Mouse (Mus musculus) left cerebral cortex, postnatal 25 days (tissue): ENCODE measurements around the gene Ms4a6d. TPM values are rescaled to one million over a fixed set of nuclear protein-coding genes. Genes with fewer than 3 reads are reported as not detected.

Experiments
- DNase-seq, 2 experiments: peaks; one replicate each; pipeline ENCODE4 v3.0.0; 2022; ENCODE audit warnings: low spot score in 2 of 2, mixed read lengths in 1 of 2
- intact Hi-C: fragments of 180-260 bp; cut with DNase I; formaldehyde crosslinking; loops from one replicate; pipeline ENCODE4 v1.15.1; 2025
- total RNA-seq, 2 experiments: library from RNA; stranded (reverse); gene quantifications; 2 replicates each; pipeline ENCODE4 v1.2.3; 2021

The Ms4a6d gene
- total RNA-seq = 1 to 10 TPM; 1.2 to 1.8 TPM

DNA sequence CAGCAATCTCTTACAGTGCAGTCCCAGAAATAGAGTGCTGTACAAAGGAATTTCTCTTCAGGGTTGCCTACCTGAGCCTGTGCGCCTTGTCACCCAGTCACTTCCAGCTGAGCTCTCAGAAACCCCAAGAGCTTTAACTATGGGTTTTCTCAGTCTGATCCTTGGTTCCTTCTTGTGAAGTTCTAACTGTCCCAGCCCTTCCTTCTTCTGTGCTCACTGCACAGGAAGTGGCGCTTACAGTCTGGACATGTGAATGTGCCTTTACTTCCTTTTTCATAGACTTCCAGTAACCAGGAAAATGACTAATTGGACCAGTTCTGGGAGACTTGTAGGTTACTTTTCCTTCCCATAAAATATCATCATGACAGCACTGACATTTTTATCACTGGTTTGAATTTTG lies at the start of gene Ms4a6d:
Gene Ms4a6d (minus strand): TSS at position 247 of the 400 bp plus-strand sequence.
- no peak for DNase-seq
- intact Hi-C loops = loop anchor here (5.0 kb wide), 1 partner anchor 252 kb away; no protein-coding TSS in a partner anchor

GRCm38 (mm10) chr19:11649564-11649963 lies 44.9 kb upstream of the Ms4a6d start:
- intact Hi-C loops = no loop called here
- no peak for DNase-seq

GRCm38 (mm10) chr19:11646166-11646565 lies 41.5 kb upstream of the Ms4a6d start:
- no peak for DNase-seq
- intact Hi-C loops = no loop called here

DNA sequence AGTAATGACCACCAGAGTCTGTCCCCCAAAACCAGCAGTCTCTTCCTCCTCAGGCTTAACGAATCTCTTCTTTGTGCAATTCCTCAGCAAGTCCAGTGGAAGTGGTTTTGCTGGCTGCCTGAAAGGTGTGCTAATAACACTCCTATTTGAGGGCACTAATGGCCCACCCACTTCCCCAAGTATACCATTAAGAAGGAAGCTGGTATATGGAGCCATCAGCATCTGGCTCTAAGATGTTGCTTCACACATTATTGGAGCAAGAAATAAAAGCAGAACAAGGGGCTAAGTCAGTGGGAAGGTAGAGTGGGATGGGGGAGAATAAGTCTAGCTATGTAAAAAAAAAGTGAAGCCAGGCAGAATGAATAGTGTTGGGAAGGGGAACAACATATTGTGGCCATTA lies 36.1 kb upstream of the Ms4a6d start, which contains the start of gene Ms4a3:
Gene Ms4a3 (minus strand): TSS at position 120 of the 400 bp plus-strand sequence.
- DNase-seq = no peak
- intact Hi-C loops = no loop called here

DNA sequence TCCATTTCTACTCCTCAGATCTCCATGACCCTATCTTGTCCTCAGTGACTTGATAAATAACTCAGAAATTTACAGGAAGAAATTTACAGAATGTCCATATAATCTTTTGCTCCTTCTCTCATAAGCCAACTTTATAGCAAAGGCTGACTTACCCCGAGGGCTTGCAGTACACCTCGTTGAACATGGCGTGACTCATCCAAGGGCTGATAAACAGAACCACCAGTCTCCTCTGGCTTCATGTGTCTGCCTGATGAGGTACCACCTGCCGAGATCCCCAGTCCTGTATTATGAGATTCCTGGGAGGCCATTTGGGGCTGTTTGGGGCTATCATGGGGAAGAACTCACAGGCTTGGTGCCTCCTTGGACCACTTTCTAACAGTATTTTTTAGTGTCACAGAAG lies 34.4 kb upstream of the Ms4a6d start:
- DNase-seq = no peak
- intact Hi-C loops = no loop called here

- intact Hi-C loops = no loop called here
- DNase-seq = no peak
Observed at GRCm38 (mm10) chr19:11635572-11635971, 30.9 kb upstream of the Ms4a6d start.

- intact Hi-C loops = no loop called here
- DNase-seq = no peak
Observed at GRCm38 (mm10) chr19:11634330-11634729, 29.7 kb upstream of the Ms4a6d start.

DNA sequence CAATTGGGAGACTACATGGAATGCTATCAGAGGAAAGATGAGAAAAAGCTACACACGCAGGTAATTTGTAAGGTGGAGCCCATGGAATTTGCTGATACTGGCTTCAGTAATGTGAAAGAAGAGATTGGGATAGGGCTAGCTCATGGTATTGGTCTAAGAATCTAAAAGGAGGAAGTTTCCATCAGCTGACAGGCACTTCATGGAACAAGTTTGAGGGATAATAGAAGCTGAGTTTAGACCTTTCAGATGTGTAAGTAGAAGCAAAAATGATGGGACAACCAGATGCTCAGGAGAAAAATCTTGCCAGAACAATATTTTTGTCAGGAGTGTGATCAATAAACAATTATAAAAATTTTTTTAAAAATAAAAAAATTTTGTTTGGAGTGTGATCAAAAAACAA lies 29.1 kb upstream of the Ms4a6d start:
- intact Hi-C loops = no loop called here
- no peak for DNase-seq

- intact Hi-C loops = no loop called here
- no peak for DNase-seq
Observed at GRCm38 (mm10) chr19:11625231-11625630, 20.6 kb upstream of the Ms4a6d start.

GRCm38 (mm10) chr19:11624800-11625199 lies 20.2 kb upstream of the Ms4a6d start:
- DNase-seq = no peak
- intact Hi-C loops = no loop called here

DNA sequence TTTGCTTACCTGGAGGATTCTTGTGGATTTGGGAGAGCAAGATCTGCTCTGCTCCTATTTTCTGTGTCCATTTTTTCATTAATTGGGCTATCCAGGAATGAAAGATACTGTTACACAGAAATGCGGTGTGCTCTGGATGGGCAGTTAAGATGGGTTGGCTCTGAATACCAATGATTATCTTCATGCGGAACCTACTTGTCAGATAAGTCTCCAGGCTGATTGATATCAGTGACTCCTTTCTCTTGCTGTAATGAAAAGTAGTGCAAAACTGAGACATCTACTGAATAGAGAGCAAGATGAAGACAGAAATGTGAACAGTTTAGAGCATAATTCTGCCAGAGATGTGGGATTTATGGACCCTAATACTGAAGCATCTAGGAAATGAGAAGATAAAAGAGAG lies 18.9 kb upstream of the Ms4a6d start, which contains the start of gene Ms4a2:
Gene Ms4a2 (minus strand): TSS at position 169 of the 400 bp plus-strand sequence.
- intact Hi-C loops = no loop called here
- DNase-seq = no peak

DNA sequence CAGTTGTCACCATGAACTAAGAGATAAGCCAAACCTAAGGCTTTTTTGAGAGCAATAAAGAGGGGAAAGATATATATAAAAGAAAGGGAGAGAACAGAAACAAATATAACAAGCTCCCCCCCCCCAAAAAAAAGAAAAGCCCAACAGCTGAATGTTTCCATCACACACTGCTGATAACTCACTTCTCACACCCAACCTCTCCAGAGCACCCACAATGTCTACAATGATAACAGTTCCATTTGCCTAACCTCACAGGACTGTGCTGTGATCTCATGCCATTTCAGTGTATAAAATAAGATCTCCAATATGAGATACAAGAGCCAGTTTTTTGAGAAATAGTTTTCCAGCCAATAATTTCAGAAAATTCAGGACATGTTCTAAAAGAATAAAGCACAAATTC lies 13.3 kb upstream of the Ms4a6d start:
- intact Hi-C loops = no loop called here
- DNase-seq = no peak

GRCm38 (mm10) chr19:11614805-11615204 lies 10.2 kb upstream of the Ms4a6d start:
- intact Hi-C loops = no loop called here

GRCm38 (mm10) chr19:11613776-11614443 lies 9.3 kb upstream of the Ms4a6d start:
- DNase-seq = no peak
- intact Hi-C loops = no loop called here

More at GRCm38 (mm10) chr19:11614805-11615204, 10.2 kb upstream of the Ms4a6d start:
- DNase-seq = no peak

- DNase-seq = no peak
- intact Hi-C loops = no loop called here
Observed at GRCm38 (mm10) chr19:11613084-11613483, 8.4 kb upstream of the Ms4a6d start.

GRCm38 (mm10) chr19:11612293-11612692 lies 7.6 kb upstream of the Ms4a6d start:
- intact Hi-C loops = no loop called here
- no peak for DNase-seq

- intact Hi-C loops = loop anchor here (1.0 kb wide), 1 partner anchor 157 kb away; no protein-coding TSS in a partner anchor
- DNase-seq = peak; percentile 41 to 65
Observed at GRCm38 (mm10) chr19:11611541-11611945, 6.9 kb upstream of the Ms4a6d start.

- DNase-seq = peak; percentile 21 to 34
- intact Hi-C loops = no loop called here
Observed at GRCm38 (mm10) chr19:11608172-11608571, 3.5 kb upstream of the Ms4a6d start.

- intact Hi-C loops = loop anchor here (5.0 kb wide), 1 partner anchor 250 kb away; no protein-coding TSS in a partner anchor
- DNase-seq = peak; percentile 40 to 56
Observed at GRCm38 (mm10) chr19:11602026-11602425, 2.6 kb downstream of the Ms4a6d start.

GRCm38 (mm10) chr19:11601349-11601748 lies 3.3 kb downstream of the Ms4a6d start:
- DNase-seq = no peak
- intact Hi-C loops = loop anchor here (5.0 kb wide), 1 partner anchor 249 kb away; no protein-coding TSS in a partner anchor

DNA sequence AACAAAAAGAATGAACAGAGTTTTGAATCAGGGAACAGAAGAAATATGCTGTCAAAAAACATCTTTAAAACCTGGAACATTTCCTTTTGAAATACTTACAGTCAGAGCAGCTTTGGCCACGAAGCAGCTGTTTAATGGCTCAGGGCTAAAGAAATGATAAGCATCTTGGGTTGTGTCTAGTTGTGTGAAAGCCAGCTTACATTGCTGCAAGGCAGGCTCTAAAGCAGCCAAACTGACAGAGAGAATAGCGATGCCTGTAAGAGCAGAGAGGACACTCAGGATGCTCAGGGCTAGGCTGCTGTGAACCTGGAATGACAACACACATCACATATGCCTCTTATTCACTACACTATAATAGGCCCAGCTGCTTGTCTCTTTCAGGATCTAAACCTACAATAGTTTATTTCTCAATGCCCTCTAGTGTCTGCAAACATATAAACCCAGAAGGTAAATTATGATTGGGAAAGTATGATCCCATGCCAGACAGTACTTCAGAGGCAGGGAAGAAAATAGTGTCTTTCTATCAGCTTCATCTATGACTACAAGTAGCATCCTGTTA lies 14.7 kb downstream of the Ms4a6d start:
- DNase-seq = no peak
- intact Hi-C loops = loop anchor here (5.0 kb wide), 1 partner anchor 228 kb away; no protein-coding TSS in a partner anchor
